1 mouse cellular context compared by ENCODE assay signal in the genomic region with DNA sequence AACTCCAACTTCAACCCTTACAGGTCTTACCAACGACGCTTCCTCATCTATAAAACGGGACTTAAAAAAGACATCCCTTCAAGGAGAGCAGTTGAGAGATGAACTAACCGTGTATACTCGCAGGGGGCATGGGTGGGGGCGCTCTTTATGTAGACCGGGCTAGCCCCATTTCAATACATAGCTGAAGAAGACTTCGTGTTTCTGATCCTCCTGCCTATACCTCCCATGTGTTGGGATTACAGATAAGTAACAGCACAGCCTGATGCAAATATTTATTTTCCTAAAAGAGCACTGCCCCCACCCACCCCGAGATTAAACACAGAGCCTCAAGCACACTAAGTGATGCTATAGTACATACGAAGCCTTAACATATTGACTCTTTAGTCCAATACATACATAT.
TF ChIP-seq lines count a peak whose summit lies in the region.

No protein-coding gene starts in this region.

TF ChIP-seq in CH12.LX, 34 proteins besides CTCF, POLR2A, EP300 and RAD21:
- TF ChIP-seq MAX (IDR thresholded peaks at IDR 0.05; ENCODE audit: low read length), result no peak
- no peak for TF ChIP-seq KAT2A (IDR thresholded peaks at IDR 0.05; ENCODE audit: insufficient replicate concordance, low read length)
